Mouse (Mus musculus): Measurements from ENCODE around the gene Cdc42. TPM values are rescaled to one million over a fixed set of nuclear protein-coding genes. Genes with fewer than 3 reads are reported as not detected.

Gene Cdc42
- polyA plus RNA-seq, 1 experiment from 2014 or later: 710 TPM

- Histone ChIP-seq H3K27me3 (ENCODE audit: control insufficient read depth, insufficient read depth, low read length) (peaks cover 9% of the 10 kb centered on the region), H3K27ac (ENCODE audit: low read depth, low read length) (no peak overlapping the region), H3K9me3 (ENCODE audit: control insufficient read depth, low read length) (no peaks in the 10 kb centered on the region), H3K4me1 (ENCODE audit: control insufficient read depth, insufficient read depth, low read length) (0 out of 2 replicates have a peak, but pooled peaks cover 4% of the 10 kb centered on the region), H3K9ac (ENCODE audit: low read length) (no peak overlapping the region), H3K4me3 (ENCODE audit: low read depth, low read length) (no peak overlapping the region), H3K36me3 (ENCODE audit: control insufficient read depth, insufficient read depth, low read length) (no peaks in the 10 kb centered on the region), H3K4me2 (no peak overlapping the region)
- DNase-seq (ENCODE audit: low spot score, missing footprints) (no peak), ATAC-seq (ENCODE audit: low FRiP score) (no peak)
- 70% methylated on average over 15 of the region's 15 CpGs for WGBS
Measured at GRCm38 (mm10) chr4:137285876-137286661, 71.5 kb downstream of the Cdc42 start.

- no peak overlapping the region for H3K4me2 ChIP-seq
Measured at GRCm38 (mm10) chr4:137283407-137283732, 74.2 kb downstream of the Cdc42 start.

GRCm38 (mm10) chr4:137282584-137283406 is 74.7 kb downstream of the Cdc42 start:
- Histone ChIP-seq H3K4me3 (ENCODE audit: low read depth, low read length) (no peak overlapping the region), H3K36me3 (ENCODE audit: control insufficient read depth, insufficient read depth, low read length) (no peaks in the 10 kb centered on the region), H3K4me2 (no peak overlapping the region), H3K27ac (ENCODE audit: low read depth, low read length) (no peak overlapping the region), H3K9me3 (ENCODE audit: control insufficient read depth, low read length) (no peaks in the 10 kb centered on the region), H3K9ac (ENCODE audit: low read length) (no peak overlapping the region), H3K4me1 (ENCODE audit: control insufficient read depth, insufficient read depth, low read length) (peaks cover 17% of the 10 kb centered on the region), H3K27me3 (ENCODE audit: control insufficient read depth, insufficient read depth, low read length) (peaks cover 31% of the 10 kb centered on the region)
- no peak for ATAC-seq (ENCODE audit: low FRiP score)
- WGBS: 8% methylated on average over 17 of the region's 17 CpGs
- DNase-seq (ENCODE audit: low spot score, missing footprints): no peak

More at GRCm38 (mm10) chr4:137283407-137283732, 74.2 kb downstream of the Cdc42 start:
- H3K27ac ChIP-seq (ENCODE audit: low read depth, low read length): no peak overlapping the region
- peaks cover 11% of the 10 kb centered on the region for H3K4me1 ChIP-seq (ENCODE audit: control insufficient read depth, insufficient read depth, low read length)
- H3K27me3 ChIP-seq (ENCODE audit: control insufficient read depth, insufficient read depth, low read length): peaks cover 26% of the 10 kb centered on the region
- no peaks in the 10 kb centered on the region for H3K9me3 ChIP-seq (ENCODE audit: control insufficient read depth, low read length)
- no peaks in the 10 kb centered on the region for H3K36me3 ChIP-seq (ENCODE audit: control insufficient read depth, insufficient read depth, low read length)
- no peak for DNase-seq (ENCODE audit: low spot score, missing footprints)
- no peak overlapping the region for H3K4me3 ChIP-seq (ENCODE audit: low read depth, low read length)
- no peak for ATAC-seq (ENCODE audit: low FRiP score)
- WGBS: 7% methylated on average over 4 of the region's 4 CpGs
- no peak overlapping the region for H3K9ac ChIP-seq (ENCODE audit: low read length)

- WGBS: 74% methylated on average over 5 of the region's 5 CpGs
- H3K4me3 ChIP-seq (ENCODE audit: low read depth, low read length): no peak overlapping the region
- ATAC-seq (ENCODE audit: low FRiP score) (no peak), DNase-seq (ENCODE audit: low spot score, missing footprints) (no peak)
- no peaks in the 10 kb centered on the region for H3K9me3 ChIP-seq (ENCODE audit: control insufficient read depth, low read length)
- no peaks in the 10 kb centered on the region for H3K36me3 ChIP-seq (ENCODE audit: control insufficient read depth, insufficient read depth, low read length)
- H3K27ac ChIP-seq (ENCODE audit: low read depth, low read length): no peak overlapping the region
- H3K4me1 ChIP-seq (ENCODE audit: control insufficient read depth, insufficient read depth, low read length): peaks cover 21% of the 10 kb centered on the region
- no peak overlapping the region for H3K4me2 ChIP-seq
- H3K9ac ChIP-seq (ENCODE audit: low read length): no peak overlapping the region
- H3K27me3 ChIP-seq (ENCODE audit: control insufficient read depth, insufficient read depth, low read length): peaks cover 38% of the 10 kb centered on the region
Measured at GRCm38 (mm10) chr4:137282122-137282521, 75.4 kb downstream of the Cdc42 start.

GRCm38 (mm10) chr4:137281273-137281672 is 76.2 kb downstream of the Cdc42 start:
- no peak for DNase-seq (ENCODE audit: low spot score, missing footprints)
- H3K36me3 ChIP-seq (ENCODE audit: control insufficient read depth, insufficient read depth, low read length): no peaks in the 10 kb centered on the region
- WGBS: 81% methylated on average over 3 of the region's 3 CpGs
- H3K9me3 ChIP-seq (ENCODE audit: control insufficient read depth, low read length): no peaks in the 10 kb centered on the region
- ATAC-seq (ENCODE audit: low FRiP score): no peak
- H3K27ac ChIP-seq (ENCODE audit: low read depth, low read length): no peak overlapping the region
- H3K9ac ChIP-seq (ENCODE audit: low read length): no peak overlapping the region
- peaks cover 25% of the 10 kb centered on the region for H3K4me1 ChIP-seq (ENCODE audit: control insufficient read depth, insufficient read depth, low read length)
- no peak overlapping the region for H3K4me2 ChIP-seq
- no peak overlapping the region for H3K4me3 ChIP-seq (ENCODE audit: low read depth, low read length)
- H3K27me3 ChIP-seq (ENCODE audit: control insufficient read depth, insufficient read depth, low read length): peaks cover 47% of the 10 kb centered on the region

- no peak for ATAC-seq (ENCODE audit: low FRiP score)
- peaks cover 26% of the 10 kb centered on the region for H3K4me1 ChIP-seq (ENCODE audit: control insufficient read depth, insufficient read depth, low read length)
- no peak overlapping the region for H3K4me2 ChIP-seq
- H3K9ac ChIP-seq (ENCODE audit: low read length): no peak overlapping the region
- H3K27ac ChIP-seq (ENCODE audit: low read depth, low read length): no peak overlapping the region
- H3K9me3 ChIP-seq (ENCODE audit: control insufficient read depth, low read length): no peaks in the 10 kb centered on the region
- no peak for DNase-seq (ENCODE audit: low spot score, missing footprints)
- H3K27me3 ChIP-seq (ENCODE audit: control insufficient read depth, insufficient read depth, low read length): peaks cover 57% of the 10 kb centered on the region
- no peaks in the 10 kb centered on the region for H3K36me3 ChIP-seq (ENCODE audit: control insufficient read depth, insufficient read depth, low read length)
- no peak overlapping the region for H3K4me3 ChIP-seq (ENCODE audit: low read depth, low read length)
- 14% methylated on average over 5 of the region's 5 CpGs for WGBS
Measured at GRCm38 (mm10) chr4:137279346-137279745, 78.2 kb downstream of the Cdc42 start.

GRCm38 (mm10) chr4:137278144-137279040 is 79.1 kb downstream of the Cdc42 start:
- no peaks in the 10 kb centered on the region for H3K9me3 ChIP-seq (ENCODE audit: control insufficient read depth, low read length)
- peak overlapping the region; percentile 93 for H3K4me2 ChIP-seq
- 1% methylated on average over 22 of the region's 22 CpGs for WGBS
- H3K36me3 ChIP-seq (ENCODE audit: control insufficient read depth, insufficient read depth, low read length): no peaks in the 10 kb centered on the region
- no peak overlapping the region for H3K27ac ChIP-seq (ENCODE audit: low read depth, low read length)
- peaks cover 27% of the 10 kb centered on the region for H3K4me1 ChIP-seq (ENCODE audit: control insufficient read depth, insufficient read depth, low read length)
- peaks cover 57% of the 10 kb centered on the region for H3K27me3 ChIP-seq (ENCODE audit: control insufficient read depth, insufficient read depth, low read length)
- ATAC-seq (ENCODE audit: low FRiP score) (peak; percentile 75), DNase-seq (ENCODE audit: low spot score, missing footprints) (peak; percentile 95)
- peak overlapping the region; percentile 51 for H3K4me3 ChIP-seq (ENCODE audit: low read depth, low read length)
- peak overlapping the region; percentile 58 for H3K9ac ChIP-seq (ENCODE audit: low read length)

- Histone ChIP-seq H3K27ac (ENCODE audit: low read depth, low read length) (no peak overlapping the region), H3K4me2 (peak overlapping the region; percentile 93), H3K27me3 (ENCODE audit: control insufficient read depth, insufficient read depth, low read length) (peaks cover 57% of the 10 kb centered on the region), H3K9ac (ENCODE audit: low read length) (peak overlapping the region; percentile 58), H3K4me1 (ENCODE audit: control insufficient read depth, insufficient read depth, low read length) (peaks cover 27% of the 10 kb centered on the region), H3K36me3 (ENCODE audit: control insufficient read depth, insufficient read depth, low read length) (no peaks in the 10 kb centered on the region), H3K4me3 (ENCODE audit: low read depth, low read length) (peak overlapping the region; percentile 51), H3K9me3 (ENCODE audit: control insufficient read depth, low read length) (no peaks in the 10 kb centered on the region)
- WGBS: under 1% methylated on average over 54 of the region's 71 CpGs
- DNase-seq (ENCODE audit: low spot score, missing footprints): no peak
- ATAC-seq (ENCODE audit: low FRiP score): no peak
Measured at GRCm38 (mm10) chr4:137277600-137278143, 79.8 kb downstream of the Cdc42 start.
